Mouse (Mus musculus) right cerebral cortex, adult 18-20 months (tissue): ENCODE measurements at regions not wholly inside any gene's neighbourhood (a gene's known extent, or its start where the extent isn't known, plus 50 kb on each side); places are given as distances from the start of the nearest gene placed in this dataset.

Source experiments
- DNase-seq: peaks from one replicate; pipeline ENCODE4 v3.0.0; 2022; ENCODE audit warnings: mixed read lengths

DNA sequence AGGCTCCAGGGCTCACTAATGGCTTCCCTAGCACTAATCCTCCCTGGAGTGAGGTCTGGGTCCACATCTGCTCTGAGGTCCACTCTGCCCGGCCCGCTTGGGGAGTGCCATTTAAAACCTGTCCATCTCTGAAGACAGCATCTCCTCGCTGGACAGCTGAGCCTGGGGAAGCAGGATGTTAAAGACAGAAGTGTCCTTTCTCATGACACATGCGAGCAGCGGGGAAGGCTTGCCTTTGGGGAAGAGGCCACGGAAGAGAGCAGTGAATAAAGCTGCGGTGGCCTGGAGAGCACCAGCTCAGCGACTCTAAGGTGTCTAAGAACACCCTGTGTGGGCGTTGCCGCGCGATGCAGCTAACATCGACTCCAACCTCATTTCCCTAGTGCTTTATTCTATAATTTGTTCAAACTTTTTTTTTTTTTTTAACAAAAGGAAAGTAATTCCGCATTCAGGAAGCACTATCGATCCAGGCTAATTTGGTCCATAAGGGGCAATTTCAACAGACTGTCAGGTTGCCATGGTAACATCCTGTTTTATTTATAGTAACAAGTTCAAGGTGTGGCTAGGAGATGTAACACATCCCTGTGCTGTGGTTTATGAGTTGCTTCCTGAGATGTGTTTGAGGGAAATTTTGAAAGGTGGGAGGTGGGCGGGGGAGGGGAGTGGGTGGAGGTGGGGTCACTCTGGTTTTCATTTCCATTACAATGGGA is 120.0 kb downstream of the Cartpt start:
- no peak for DNase-seq

DNA sequence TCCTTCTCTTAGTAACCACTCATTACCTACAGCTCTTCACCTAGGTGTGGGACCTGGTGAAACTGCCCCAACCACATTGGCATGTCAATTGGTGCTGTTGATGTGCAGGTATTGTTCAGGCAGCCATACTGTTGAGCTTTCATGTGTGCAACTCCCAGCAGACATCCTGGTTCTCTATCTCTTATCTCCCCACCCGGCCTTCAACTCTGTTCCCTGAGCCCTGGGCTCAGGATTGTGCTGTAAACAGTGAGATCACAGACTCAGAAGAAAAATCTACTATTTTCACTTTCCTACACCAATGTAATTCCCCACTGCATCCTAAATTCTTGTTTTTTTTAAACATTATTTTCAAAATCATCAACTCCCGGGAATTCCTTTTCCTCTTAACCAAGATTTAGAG is 122.1 kb downstream of the Cartpt start:
- no peak for DNase-seq

DNA sequence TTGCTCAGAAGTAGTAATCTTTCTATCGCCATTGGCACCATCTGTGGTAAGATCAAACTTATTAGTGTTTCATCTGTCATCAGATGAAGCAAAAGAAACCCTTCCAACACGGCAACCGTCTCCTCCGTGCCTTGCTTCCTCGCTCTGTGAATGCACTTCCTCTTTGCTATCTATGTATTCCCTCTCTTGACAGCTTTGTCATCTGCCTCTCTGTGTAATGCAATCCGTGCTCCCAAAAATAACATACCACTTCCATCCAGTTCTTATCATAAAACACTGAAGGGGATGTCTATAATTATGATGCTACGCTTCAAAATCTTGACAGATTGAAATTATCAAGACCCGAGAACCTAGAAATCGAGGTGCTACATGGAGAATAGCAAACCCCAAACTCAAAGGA is 123.2 kb downstream of the Cartpt start:
- DNase-seq: no peak

DNA sequence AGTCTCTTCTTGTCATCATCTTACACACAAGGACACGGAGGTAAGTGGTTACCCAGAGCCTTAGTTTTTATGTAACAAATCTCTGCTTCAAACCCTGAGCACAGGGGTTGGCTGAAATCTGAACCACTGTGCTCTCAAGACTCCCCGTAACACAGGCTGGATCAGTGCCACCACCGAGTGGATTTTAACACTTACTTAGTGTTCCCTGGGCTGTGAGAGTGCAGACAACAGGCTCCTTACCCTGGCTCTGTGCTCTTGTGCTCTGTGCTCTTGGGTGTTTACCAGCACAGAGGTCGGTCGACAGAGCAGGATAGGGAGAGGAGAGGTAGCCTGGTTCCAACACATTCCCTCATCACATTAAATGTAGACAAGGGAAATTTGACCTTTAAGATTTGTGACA is 134.9 kb downstream of the Cartpt start:
- no peak for DNase-seq

DNA sequence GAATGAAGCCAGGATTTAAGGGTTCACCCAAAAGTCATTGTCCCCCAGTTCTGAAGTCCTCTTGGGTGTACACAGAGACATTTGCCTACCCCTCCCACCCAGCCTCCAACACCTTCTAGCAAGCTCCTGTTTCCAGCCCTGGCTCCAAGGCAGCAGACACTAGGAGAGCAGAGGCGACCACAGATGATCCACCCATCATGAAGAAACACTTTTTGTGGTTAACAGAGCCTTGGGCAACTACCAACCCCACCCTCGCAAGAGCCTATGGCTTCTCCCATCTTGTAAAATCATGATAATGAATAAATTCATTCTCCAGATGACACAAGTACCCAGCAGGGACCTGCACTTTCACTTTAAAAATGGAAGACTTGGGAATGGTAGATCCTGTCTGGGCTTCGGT is 136.1 kb downstream of the Cartpt start:
- DNase-seq: no peak

DNA sequence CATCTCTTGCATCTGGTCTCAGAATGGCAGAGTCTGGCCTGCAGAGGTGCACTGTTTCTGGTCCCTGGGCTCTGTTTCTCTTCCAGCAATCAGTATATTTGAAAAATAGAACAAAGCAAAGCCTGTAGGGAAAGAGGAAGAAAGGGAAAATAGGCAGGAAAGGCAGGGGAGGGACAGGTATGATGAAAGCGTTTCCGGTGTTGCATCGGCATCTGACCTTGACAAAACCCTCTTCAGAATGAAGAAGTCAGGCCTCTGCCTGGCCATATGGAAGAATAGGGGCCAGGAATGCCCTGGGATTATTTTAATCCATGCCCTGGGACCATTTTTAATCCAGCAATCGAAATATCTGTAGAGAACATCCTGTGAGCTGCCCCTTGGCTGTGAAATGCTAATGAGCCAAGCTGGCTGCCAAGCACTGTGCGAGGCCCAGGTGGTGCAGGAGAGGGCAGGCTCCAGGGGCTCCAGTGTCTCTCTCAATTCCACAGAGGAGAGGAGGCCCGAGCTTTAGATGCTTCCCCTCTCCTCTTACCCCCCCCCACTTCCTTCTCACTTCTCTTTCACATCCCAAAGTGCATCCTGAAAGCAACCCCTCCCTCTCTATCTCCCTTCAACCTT is 136.7 kb downstream of the Cartpt start:
- no peak for DNase-seq

DNA sequence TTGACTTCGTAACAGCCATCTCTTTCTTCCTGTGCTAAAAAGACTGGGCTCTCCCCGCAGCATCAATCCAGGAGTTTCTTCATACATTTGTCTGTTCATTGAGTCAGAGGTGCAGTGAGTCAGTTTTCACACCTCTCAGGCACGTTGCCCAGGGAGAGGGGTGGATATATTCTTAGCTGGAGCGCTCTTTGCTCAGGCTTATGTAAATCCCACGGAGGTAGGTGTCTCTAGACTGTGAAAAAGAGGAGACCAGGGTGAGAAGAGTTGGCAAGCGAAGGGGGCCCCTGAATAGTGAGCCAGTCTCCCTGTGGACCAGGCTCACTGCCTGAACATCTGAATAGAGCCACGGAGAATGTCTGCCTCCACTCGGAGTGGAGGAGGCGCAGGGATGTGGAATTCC is 139.0 kb downstream of the Cartpt start:
- DNase-seq: peak; percentile 94

DNA sequence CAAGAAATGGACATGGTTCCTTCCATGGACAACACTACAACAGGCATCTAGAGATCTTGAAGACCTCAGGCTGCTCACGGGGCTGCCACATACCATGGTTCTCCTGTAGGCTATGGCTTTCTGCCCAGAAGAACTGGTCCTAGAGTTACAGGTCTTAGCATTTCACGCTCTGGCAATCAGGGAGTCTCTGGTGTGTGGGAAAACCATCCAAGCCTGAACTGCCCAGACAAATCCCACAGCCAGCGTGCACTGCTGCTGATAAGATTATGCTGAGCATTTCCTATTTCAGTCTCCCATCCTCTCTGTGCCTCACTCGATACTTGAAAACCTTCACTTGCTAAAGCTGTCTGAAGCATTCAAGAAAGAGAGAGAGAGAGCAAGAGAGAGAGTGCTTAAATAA is 139.5 kb downstream of the Cartpt start:
- no peak for DNase-seq

DNA sequence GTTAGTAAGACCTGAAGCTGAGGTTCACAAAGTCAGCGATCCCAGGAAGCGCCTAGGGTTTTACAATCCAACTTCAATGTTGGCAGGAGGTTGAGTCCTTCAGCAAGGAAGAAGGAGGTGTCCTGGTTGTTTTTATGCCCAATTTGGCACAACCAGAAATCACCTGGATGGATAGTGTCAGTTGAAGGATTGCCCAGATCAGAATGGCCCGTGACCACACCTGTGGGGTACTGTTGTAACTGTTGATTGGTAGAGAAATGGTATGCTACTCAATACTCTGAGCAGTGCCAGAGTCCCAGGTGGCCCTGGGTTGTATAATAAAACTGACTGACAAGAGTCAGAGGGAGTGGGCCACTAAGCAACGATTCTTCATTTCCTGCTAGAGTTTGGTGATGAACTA is 140.2 kb downstream of the Cartpt start:
- DNase-seq: no peak

DNA sequence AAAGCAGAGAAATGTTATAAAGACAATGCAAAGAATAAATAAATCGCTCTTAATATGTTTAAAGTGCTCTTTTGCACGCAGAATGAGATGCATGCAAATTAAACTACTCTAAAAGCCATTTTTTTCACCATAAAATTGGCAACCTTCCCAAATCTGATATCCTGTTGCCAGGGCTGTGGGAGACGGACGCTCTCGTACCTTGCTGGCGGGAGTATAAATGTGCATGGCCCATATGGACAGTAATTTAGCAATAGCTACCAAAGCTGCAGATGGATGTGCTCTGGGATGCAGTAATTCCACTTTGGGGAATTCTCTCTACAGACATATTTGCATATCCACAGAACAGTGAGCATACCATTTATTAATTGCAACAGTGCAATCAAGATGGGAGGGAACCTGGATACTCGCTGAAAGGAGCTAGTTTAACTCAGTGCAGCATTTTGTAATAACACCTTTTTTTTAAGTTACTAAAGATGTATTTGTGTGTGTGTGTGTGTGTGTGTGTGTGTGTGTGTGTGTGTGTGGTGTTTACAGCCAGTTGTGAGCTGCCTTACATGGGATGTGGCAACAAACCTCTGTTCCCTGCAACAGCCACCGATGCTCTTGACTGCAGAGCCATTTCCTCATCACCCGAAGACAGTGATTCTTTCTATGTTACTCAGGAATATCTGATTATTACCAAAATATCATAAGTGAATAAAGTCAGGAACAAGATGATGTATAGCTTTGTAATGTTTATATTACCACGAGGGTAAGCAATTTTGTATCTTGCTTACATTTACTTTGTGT is 141.4 kb downstream of the Cartpt start:
- DNase-seq: no peak

DNA sequence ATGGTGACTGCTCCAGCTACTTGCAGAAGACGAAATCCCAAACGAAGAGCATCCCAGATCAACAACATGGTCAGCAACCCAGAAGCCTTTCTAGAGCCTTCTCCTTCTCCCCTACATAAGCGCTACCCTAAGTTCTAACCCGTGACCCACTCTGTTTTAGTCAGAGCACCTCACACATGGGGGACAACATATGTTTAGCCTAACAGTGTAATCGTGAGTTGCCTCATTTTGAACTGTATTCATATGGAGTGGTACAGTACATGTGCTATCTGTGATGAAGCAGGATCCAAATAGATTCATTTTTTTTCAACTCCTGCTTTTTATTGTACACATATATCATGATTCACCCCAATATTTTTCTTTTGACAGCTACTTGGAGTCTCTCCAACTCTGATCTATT is 146.2 kb downstream of the Cartpt start:
- no peak for DNase-seq

DNA sequence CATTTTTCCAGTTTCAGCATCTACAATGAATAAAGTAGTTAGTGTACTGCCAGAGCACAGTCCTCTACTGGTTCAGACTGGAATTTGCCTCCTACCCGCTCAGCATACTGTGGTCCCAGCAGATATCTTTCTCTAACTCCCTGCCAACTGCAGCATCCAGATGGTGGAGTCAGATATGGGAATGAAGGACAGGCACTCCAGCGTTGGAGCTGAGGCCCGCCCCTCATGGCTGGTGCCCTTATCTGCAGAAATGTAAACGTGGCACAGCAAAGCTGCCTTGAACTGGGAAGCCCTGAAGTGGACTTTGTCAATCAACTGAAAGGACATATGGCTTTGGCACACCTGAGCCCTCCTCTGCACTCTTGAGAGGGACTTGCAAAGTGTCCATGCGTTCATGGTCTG is 146.6 kb downstream of the Cartpt start:
- DNase-seq: no peak

DNA sequence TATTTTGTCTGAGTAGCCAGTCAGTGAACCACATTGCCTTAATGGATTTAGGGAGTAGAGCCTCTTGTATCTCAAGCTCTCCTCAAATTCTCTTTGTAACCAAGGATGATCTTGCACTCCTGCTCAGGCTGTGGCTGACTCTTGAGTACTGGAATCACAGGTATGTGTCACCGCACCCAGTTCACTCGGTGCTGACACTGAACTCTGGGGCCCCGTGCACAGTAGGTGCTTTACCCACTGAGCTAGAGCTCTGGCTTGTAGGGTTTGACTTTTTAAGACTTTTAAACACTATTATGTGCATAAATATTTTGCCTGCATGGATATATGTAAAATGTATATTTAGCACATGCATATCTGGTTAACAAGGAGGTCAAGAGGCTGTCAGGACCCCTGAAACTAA is 147.4 kb downstream of the Cartpt start:
- no peak for DNase-seq

DNA sequence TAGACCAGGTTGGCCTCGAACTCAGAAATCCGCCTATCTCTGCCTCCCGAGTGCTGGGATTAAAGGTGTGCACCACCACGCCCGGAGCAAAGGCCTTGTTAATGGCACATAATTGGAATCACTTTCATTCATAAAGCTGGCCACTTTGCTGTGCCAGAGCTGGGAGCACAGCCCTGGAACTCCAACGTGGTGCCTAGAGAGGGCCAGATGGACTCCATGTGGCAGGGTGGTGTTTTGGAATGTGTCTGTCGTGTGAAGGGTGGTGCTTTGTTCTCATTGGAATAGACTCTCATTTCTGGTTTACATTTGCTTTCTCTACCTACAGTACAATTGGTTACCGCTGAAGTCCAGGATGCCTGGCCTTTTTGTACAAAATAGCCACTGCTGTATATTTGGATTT is 150.2 kb downstream of the Cartpt start:
- DNase-seq: no peak

DNA sequence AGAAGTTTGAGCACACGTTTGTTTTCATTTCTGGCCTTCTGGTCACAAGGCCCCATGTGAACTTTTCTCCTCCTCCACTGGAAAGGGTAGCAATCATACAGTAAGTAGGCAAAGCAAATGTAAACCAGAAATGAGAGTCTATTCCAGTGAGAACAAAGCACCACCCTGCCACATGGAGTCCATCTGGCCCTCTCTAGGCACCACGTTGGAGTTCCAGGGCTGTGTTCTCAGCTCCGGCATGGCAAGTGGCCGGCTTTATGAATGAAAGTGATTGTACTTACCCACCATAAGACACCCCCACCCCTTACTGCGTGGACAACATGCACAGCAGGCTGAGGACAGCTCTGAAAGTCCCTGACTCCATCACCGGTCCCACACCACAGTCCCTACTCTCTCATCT is 151.5 kb downstream of the Cartpt start:
- no peak for DNase-seq

DNA sequence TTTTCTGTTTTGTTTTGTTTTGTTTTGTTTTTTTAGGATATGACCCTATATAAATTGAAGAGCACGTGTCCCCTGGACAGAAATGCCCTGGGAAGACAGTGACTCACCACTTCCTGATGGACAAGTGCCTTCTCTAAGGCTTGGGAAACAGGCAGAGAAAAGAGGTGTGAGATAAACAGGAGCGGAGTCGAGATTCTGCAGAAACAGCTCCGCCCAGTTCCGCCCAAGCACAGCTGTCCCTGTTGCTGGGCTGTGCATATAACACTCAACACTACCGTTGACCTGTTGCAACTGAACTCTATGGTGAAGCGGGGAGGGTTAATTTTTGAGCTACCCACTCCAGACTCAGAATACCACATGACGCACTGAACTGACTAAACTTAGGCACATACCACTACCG is 152.8 kb downstream of the Cartpt start:
- DNase-seq: peak; percentile 45

DNA sequence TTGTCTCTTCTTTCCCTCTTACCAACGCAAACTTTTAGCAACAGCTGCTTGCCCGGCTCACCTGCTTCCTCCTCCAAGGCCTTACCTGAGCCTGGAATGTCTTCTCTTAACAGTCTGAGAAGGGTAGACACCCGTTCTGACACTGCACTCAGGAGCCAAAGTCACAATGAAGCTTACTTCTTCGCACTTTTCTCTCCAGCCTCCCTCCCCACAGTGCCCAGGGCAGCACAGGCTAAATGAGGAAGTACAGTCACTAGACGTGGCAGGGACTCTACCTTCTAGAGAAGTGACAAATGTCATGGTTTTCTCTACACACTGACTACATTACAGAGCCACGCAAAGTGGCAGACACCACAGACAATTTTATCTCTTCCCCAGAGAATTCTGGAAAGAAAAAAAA is 155.4 kb downstream of the Cartpt start:
- no peak for DNase-seq

DNA sequence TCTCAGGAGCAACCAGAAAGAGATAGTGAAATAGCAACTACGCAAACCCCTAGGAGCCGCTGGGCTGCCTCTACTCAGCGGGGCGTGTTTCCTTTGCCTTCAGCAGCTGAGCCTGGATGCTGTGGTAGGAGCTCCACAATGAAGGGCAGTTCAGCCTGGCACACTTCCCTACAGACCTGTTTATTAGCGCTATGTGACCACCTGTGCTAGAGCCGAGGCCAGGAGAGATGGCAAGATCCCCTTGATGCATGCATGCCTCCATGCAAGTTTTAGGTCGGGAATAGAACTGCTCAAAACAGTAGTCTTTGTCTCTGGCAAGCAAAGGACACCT is 156.1 kb downstream of the Cartpt start:
- no peak for DNase-seq

DNA sequence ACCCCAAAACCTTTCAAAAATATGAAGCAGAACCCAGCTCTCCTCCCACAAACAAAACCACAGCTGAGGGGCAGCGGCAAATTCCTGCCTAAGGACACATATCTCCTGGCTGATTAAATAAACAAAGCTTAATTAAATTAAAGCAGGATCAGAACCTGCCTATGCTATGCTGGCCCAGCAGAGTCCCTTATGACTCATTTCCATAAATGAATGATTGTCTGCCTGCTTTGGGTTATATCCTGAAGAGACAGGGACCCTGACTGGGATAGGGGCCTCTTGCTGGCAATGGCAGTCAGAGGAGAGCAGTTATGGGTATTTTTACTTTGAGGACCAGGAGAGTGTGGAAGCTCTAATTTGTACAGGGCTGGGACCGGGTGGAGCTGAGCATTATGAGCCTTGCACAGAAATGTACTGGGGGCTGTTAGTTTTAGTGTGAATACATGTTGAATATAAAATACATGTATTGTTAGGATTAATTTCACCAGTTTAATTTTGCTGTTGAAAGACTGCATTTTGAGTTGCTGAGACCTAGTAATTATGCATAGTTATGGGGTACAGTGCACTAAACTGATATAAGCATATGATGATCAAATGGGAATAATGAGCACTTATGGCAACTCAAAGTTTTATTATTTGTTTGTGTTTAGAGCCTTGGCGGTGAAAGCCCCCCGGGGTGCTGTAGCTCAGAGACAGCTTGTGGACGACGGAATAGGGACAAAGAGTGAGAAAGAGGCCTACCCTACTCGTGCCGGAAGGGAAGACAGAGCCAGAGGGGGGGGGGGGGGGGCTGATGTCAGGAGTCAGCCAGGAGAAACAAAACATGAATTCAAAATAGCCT is 156.7 kb downstream of the Cartpt start:
- DNase-seq: no peak

DNA sequence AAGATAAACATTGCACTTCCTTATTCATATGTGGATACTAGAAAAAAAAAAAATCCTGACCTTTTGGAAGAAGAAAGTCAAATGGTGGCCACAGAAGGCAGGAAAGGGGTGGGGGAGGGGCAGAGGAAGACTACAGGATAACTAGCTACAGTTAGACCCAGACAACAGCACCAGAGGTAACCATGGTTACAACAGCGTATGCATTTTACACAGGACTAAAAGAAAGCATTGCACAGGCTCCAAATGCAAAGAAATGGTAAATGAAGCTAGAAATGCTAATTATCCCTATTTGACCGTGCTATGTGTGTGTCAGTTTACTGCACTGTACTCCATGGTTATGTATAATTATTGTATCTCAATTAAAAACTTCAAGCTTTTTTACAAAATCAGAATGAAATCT is 158.4 kb downstream of the Cartpt start:
- no peak for DNase-seq

DNA sequence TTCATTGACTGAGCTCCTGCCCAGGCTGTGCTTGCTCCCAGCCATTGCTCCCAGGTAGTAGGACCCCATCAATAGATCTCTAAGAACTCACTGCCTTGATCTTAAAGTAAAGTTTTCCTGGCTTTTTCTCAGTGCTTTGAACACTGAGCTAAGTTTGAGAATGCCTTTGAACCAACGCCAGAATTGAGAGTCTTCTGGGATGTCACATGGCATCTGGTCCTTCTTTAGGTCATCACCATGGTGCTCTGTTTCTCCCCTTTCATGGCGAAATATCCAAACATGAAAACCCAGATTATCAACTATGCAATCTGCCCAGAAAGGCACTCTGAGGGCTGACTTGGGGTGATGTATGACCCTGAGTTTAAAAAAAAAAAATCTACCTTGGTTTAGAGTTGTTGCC is 158.9 kb downstream of the Cartpt start:
- DNase-seq: no peak

DNA sequence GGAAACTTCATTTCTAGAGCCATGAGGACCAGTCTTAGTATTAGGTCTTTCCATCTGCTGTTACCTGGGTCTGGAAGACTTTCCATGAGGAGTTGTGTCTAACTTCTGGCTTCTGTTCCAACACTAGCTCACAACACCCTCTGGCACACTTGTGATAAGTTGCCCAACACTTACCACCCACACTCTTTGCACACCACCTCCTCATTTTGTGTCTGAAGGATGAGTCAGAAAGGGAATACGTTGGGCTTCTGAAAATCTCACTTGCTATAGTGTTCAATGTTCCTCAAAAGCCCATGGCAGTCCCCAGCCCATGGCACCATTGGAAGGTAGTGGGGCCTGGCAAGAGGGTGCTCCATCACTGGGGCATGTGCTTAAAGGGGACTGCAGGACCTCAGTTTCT is 161.5 kb downstream of the Cartpt start:
- DNase-seq: peak; percentile 71

DNA sequence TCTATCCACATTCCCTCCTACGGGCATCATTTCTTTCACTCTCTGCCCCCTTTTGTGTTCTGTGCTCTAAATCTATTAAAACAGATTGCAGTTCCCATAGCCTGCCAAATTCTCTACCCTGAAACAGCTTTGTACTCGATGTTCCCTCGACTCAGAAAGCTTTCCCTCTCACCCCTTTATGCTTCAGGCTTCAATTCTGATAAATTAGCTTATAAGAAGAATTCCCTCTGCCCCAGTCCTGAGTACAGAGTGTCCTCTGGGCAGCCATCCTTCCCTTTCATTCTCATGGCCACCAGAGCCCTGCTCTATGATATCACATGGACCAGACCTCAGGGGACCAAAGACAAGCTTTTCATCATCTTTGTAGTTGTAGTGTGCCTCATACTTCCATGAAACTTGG is 163.6 kb downstream of the Cartpt start:
- peak; percentile 17 for DNase-seq

DNA sequence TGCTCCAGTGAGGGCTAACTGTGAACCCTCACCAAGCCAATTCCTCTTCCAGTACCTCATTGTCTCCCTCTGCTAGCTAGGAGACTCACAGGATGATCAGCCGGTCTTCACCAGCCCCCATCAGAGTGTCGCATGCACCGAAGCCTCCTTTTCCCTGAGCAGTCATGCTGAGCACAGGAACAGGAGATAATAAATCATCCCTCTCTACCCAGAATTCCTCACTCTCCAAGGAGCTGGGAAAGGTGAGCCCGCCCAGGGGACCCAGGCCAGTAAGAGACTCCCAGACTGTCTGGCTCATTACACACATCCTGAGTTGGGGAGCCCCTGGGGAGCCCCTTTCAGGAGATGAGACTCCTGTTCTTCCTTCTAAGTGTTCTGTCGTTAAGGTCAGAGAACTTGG is 171.7 kb downstream of the Cartpt start:
- DNase-seq: no peak
